ENCODE assay signal across 15 mouse cellular contexts in genomic region chr10:83836351-83836750, GRCm38 (mm10).
DNase-seq lines count a peak whose midpoint lies in the region; ATAC-seq and TF ChIP-seq lines count a peak whose summit lies in the region.
"Had no signal": no experiment of that assay in that cellular context is flagged by ENCODE, and none has a peak within 500 bp of the region (broad histone marks: within the 10 kb centered on the region; RNA-seq: fewer than 3 reads in every experiment).

No protein-coding gene starts in this region.

- 51% methylated on average over 5 of the region's 5 CpGs for WGBS in kidney, embryonic 15.5 days
- 63% methylated on average over 5 of the region's 5 CpGs for WGBS in embryonic facial prominence, embryonic 11.5 days
- WGBS in lung, postnatal 0 days = 27% methylated on average over 5 of the region's 5 CpGs

- no peak overlapping the region for H3K9ac ChIP-seq in kidney, embryonic 15.5 days
- no peak overlapping the region for H3K9ac ChIP-seq in embryonic facial prominence, embryonic 11.5 days (replicated peaks; ENCODE audit: low read length)
- no peak overlapping the region for H3K9ac ChIP-seq in lung, postnatal 0 days (replicated peaks; ENCODE audit: low read depth)
- H3K9ac ChIP-seq: intestine, embryonic 15.5 days; midbrain, embryonic 15.5 days had no signal

- H3K27me3 ChIP-seq in kidney, embryonic 15.5 days = no peaks in the 10 kb centered on the region
- H3K27me3 ChIP-seq in embryonic facial prominence, embryonic 11.5 days (ENCODE audit: control insufficient read depth, insufficient read depth, low read length) = no peaks in the 10 kb centered on the region
- H3K27me3 ChIP-seq in lung, postnatal 0 days (replicated peaks; ENCODE audit: insufficient read depth, low read length) = no peaks in the 10 kb centered on the region
- H3K27me3 ChIP-seq: intestine, embryonic 15.5 days; midbrain, embryonic 15.5 days had no signal

- DNase-seq in frontal cortex, postnatal 36 days (ENCODE audit: low spot score in 2 of 2) = peak; percentile 14 to 40
- DNase-seq in frontal cortex, postnatal 14 days (ENCODE audit: low spot score in 2 of 2) = no peak
- DNase-seq in kidney, postnatal 10 days = peak; percentile 36
- DNase-seq in embryonic facial prominence, embryonic 11.5 days (ENCODE audit: low spot score) = peak; percentile 42
- peak; percentile 89 for DNase-seq in lung, postnatal 0 days (ENCODE audit: low spot score)
- DNase-seq in c-Kit-positive CD71-positive TER-119-positive erythroid progenitor cells, embryonic 14.5 days (ENCODE audit: low spot score) = no peak
- no peak for DNase-seq in gastrocnemius, postnatal 25 days
- DNase-seq: adrenal gland, postnatal 36 days; cerebellum, adult 9-11 months; spleen, adult 18-20 months had no signal

- peak; percentile 46; the same call in 1 of the 2 replicates for TF ChIP-seq EP300 in lung, postnatal 0 days (IDR thresholded peaks at IDR 0.05)

- TF ChIP-seq CTCF in lung, postnatal 0 days (IDR thresholded peaks at IDR 0.05) = no peak

- ATAC-seq in kidney, embryonic 15.5 days (replicated peaks; ENCODE audit: low FRiP score) = no peak
- no peak for ATAC-seq in embryonic facial prominence, embryonic 11.5 days (replicated peaks; ENCODE audit: insufficient number of reproducible peaks, low FRiP score, low TSS enrichment, low read depth)
- ATAC-seq in lung, postnatal 0 days = peak; percentile 82
- ATAC-seq: intestine, embryonic 15.5 days; midbrain, embryonic 15.5 days had no signal

- H3K4me1 ChIP-seq in kidney, embryonic 15.5 days = peaks cover 8% of the 10 kb centered on the region
- H3K4me1 ChIP-seq in embryonic facial prominence, embryonic 11.5 days (ENCODE audit: control insufficient read depth, insufficient read depth, low read length) = no peaks in the 10 kb centered on the region
- no peaks in the 10 kb centered on the region for H3K4me1 ChIP-seq in lung, postnatal 0 days (ENCODE audit: insufficient read depth, low read depth, low read length)
- H3K4me1 ChIP-seq: midbrain, embryonic 15.5 days had no signal

- no peak overlapping the region for H3K27ac ChIP-seq in kidney, embryonic 15.5 days
- H3K27ac ChIP-seq in embryonic facial prominence, embryonic 11.5 days (replicated peaks; ENCODE audit: low read depth, low read length) = 0 out of 2 replicates have a peak overlapping the region, but pooled peaks have one; percentile 28
- 0 out of 2 replicates have a peak overlapping the region, but pooled peaks have one; percentile 11 for H3K27ac ChIP-seq in lung, postnatal 0 days (ENCODE audit: low read length)
- H3K27ac ChIP-seq: intestine, embryonic 15.5 days; midbrain, embryonic 15.5 days had no signal

- no peak overlapping the region for H3K4me2 ChIP-seq in kidney, embryonic 15.5 days
- H3K4me2 ChIP-seq in embryonic facial prominence, embryonic 11.5 days (ENCODE audit: low read depth, low read length) = no peak overlapping the region
- H3K4me2 ChIP-seq in lung, postnatal 0 days (replicated peaks; ENCODE audit: low read depth, low read length) = no peak overlapping the region
- H3K4me2 ChIP-seq: intestine, embryonic 15.5 days; liver, embryonic 11.5 days; midbrain, embryonic 15.5 days had no signal

- H3K4me3 ChIP-seq in kidney, embryonic 15.5 days (replicated peaks) = no peak overlapping the region
- no peak overlapping the region for H3K4me3 ChIP-seq in embryonic facial prominence, embryonic 11.5 days (ENCODE audit: low read depth, low read length)
- no peak overlapping the region for H3K4me3 ChIP-seq in lung, postnatal 0 days (ENCODE audit: low read depth, low read length)
- H3K4me3 ChIP-seq: erythroblast, embryonic 14.5 days; intestine, embryonic 15.5 days; midbrain, embryonic 15.5 days had no signal

- H3K36me3 ChIP-seq in kidney, embryonic 15.5 days = no peaks in the 10 kb centered on the region
- no peaks in the 10 kb centered on the region for H3K36me3 ChIP-seq in embryonic facial prominence, embryonic 11.5 days (replicated peaks; ENCODE audit: control insufficient read depth, insufficient read depth, low read depth, low read length)
- H3K36me3 ChIP-seq in lung, postnatal 0 days (ENCODE audit: insufficient read depth, low read length) = no peaks in the 10 kb centered on the region
- H3K36me3 ChIP-seq: intestine, embryonic 15.5 days; midbrain, embryonic 15.5 days had no signal

- no peaks in the 10 kb centered on the region for H3K9me3 ChIP-seq in kidney, embryonic 15.5 days (replicated peaks)
- H3K9me3 ChIP-seq in embryonic facial prominence, embryonic 11.5 days (replicated peaks; ENCODE audit: control insufficient read depth, low read length) = no peaks in the 10 kb centered on the region
- no peaks in the 10 kb centered on the region for H3K9me3 ChIP-seq in lung, postnatal 0 days (ENCODE audit: low read length)
- H3K9me3 ChIP-seq: intestine, embryonic 15.5 days; midbrain, embryonic 15.5 days had no signal

Comparison
In these comparisons a context has a peak if more than half of its experiments do, and no peak if none do; other contexts are left out.
1. DNase-seq: peak in frontal cortex, postnatal 36 days (2 of 2), kidney, postnatal 10 days (single experiment), embryonic facial prominence, embryonic 11.5 days (single experiment) and lung, postnatal 0 days (single experiment); none in frontal cortex, postnatal 14 days (0 of 2), c-Kit-positive CD71-positive TER-119-positive erythroid progenitor cells, embryonic 14.5 days (single experiment) and gastrocnemius, postnatal 25 days (single experiment).